ENCODE assay signal across 25 mouse cellular contexts in the genomic region with DNA sequence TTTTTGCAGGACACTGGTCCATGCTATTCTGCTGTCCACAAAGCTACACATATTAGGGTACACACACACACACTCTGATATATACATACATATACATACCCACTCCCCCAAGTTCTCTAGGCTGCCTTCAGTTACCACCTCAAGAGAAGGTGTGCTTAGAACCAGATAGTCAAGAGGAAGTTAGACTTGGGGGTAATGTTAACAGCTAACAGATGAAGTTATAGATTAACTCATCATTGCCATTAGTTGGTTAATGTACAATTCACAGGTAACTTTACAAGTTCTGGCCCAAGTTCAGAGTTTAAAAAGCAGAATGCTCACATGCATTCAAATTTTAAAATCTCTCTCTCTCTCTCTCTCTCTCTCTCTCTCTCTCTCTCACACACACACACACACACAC. TPM values are rescaled to one million over a fixed set of nuclear protein-coding genes. Genes with fewer than 3 reads are reported as not detected.
DNase-seq lines count a peak whose midpoint lies in the region; ATAC-seq and TF ChIP-seq lines count a peak whose summit lies in the region.
"Had no signal": no experiment of that assay in that cellular context is flagged by ENCODE, and none has a peak within 500 bp of the region (broad histone marks: within the 10 kb centered on the region; RNA-seq: fewer than 3 reads in every experiment).

No protein-coding gene starts in this region.

- 0 out of 2 replicates have a peak, but pooled peaks cover 7% of the 10 kb centered on the region for H3K4me1 ChIP-seq in intestine, embryonic 15.5 days (replicated peaks)
- no peaks in the 10 kb centered on the region; the same call in 1 of the 2 replicates for H3K4me1 ChIP-seq in intestine, postnatal 0 days (replicated peaks; ENCODE audit: control insufficient read depth, insufficient read depth, low read length)
- H3K4me1 ChIP-seq in kidney, embryonic 15.5 days: peaks cover 21% of the 10 kb centered on the region
- H3K4me1 ChIP-seq in liver, embryonic 16.5 days (ENCODE audit: control insufficient read depth, low read depth, low read length): no peaks in the 10 kb centered on the region; the same call in 1 of the 2 replicates
- H3K4me1 ChIP-seq: embryonic facial prominence, embryonic 13.5 days; forebrain, embryonic 12.5 days had no signal

- H3K4me2 ChIP-seq in intestine, embryonic 15.5 days (replicated peaks): no peak overlapping the region
- no peak overlapping the region for H3K4me2 ChIP-seq in intestine, postnatal 0 days (replicated peaks; ENCODE audit: low read depth)
- H3K4me2 ChIP-seq in kidney, embryonic 15.5 days: no peak overlapping the region
- H3K4me2 ChIP-seq in liver, embryonic 16.5 days (ENCODE audit: low read depth, low read length): no peak overlapping the region
- H3K4me2 ChIP-seq: embryonic facial prominence, embryonic 13.5 days; forebrain, embryonic 12.5 days; heart, embryonic 11.5 days; heart, embryonic 15.5 days had no signal

- TF ChIP-seq CTCF in intestine, postnatal 0 days (IDR thresholded peaks at IDR 0.05; ENCODE audit: low read depth): no peak

- H3K27ac ChIP-seq in intestine, embryonic 15.5 days: peak overlapping the region; percentile 36; the same call in 1 of the 2 replicates
- H3K27ac ChIP-seq in intestine, postnatal 0 days (ENCODE audit: low read depth, low read length): no peak overlapping the region
- H3K27ac ChIP-seq in kidney, embryonic 15.5 days: peak overlapping the region; percentile 84
- no peak overlapping the region for H3K27ac ChIP-seq in liver, embryonic 16.5 days (ENCODE audit: low read length)
- H3K27ac ChIP-seq: embryonic facial prominence, embryonic 13.5 days; forebrain, embryonic 12.5 days; heart, adult 2 months; heart, embryonic 15.5 days had no signal

- H3K27me3 ChIP-seq in intestine, embryonic 15.5 days (replicated peaks): no peaks in the 10 kb centered on the region
- H3K27me3 ChIP-seq in intestine, postnatal 0 days (replicated peaks; ENCODE audit: control insufficient read depth, insufficient read depth, low read length): no peaks in the 10 kb centered on the region
- no peaks in the 10 kb centered on the region for H3K27me3 ChIP-seq in kidney, embryonic 15.5 days
- no peaks in the 10 kb centered on the region for H3K27me3 ChIP-seq in liver, embryonic 16.5 days (ENCODE audit: control insufficient read depth, insufficient read depth, low read depth, low read length)
- H3K27me3 ChIP-seq: embryonic facial prominence, embryonic 13.5 days; forebrain, embryonic 12.5 days; heart, embryonic 15.5 days; Patski had no signal

- no peak overlapping the region for H3K9ac ChIP-seq in intestine, embryonic 15.5 days
- H3K9ac ChIP-seq in intestine, postnatal 0 days (ENCODE audit: low read depth, low read length): no peak overlapping the region
- no peak overlapping the region for H3K9ac ChIP-seq in kidney, embryonic 15.5 days
- H3K9ac ChIP-seq in liver, embryonic 16.5 days (ENCODE audit: low read depth, low read length): no peak overlapping the region
- H3K9ac ChIP-seq: embryonic facial prominence, embryonic 13.5 days; forebrain, embryonic 12.5 days; heart, embryonic 15.5 days had no signal

- DNase-seq in kidney, adult 18-20 months: no peak
- DNase-seq in liver: no peak
- no peak for DNase-seq in frontal cortex, postnatal 10 days (ENCODE audit: low spot score in 2 of 2)
- DNase-seq: adrenal gland, adult 2 months; adrenal gland, postnatal 25 days; B cell, adult 2 months; cerebellum, adult 18-20 months; cerebellum, adult 9-11 months; cerebellum, postnatal 36 days; gastrocnemius, postnatal 14 days; heart, adult 2 months; heart, postnatal 14 days had no signal

- no peaks in the 10 kb centered on the region for H3K9me3 ChIP-seq in intestine, embryonic 15.5 days
- no peaks in the 10 kb centered on the region for H3K9me3 ChIP-seq in intestine, postnatal 0 days (ENCODE audit: control insufficient read depth)
- no peaks in the 10 kb centered on the region for H3K9me3 ChIP-seq in kidney, embryonic 15.5 days (replicated peaks)
- no peaks in the 10 kb centered on the region for H3K9me3 ChIP-seq in liver, embryonic 16.5 days (replicated peaks; ENCODE audit: control insufficient read depth, low read length)
- H3K9me3 ChIP-seq: embryonic facial prominence, embryonic 13.5 days; forebrain, embryonic 12.5 days; G1E; heart, embryonic 15.5 days had no signal

- ATAC-seq in intestine, embryonic 15.5 days: peak; percentile 77
- ATAC-seq in intestine, postnatal 0 days: no peak; the same call in 1 of the 2 replicates
- ATAC-seq in kidney, embryonic 15.5 days (replicated peaks; ENCODE audit: low FRiP score): peak; percentile 56; the same call in 1 of the 2 replicates
- 0 out of 2 replicates have a peak, but pooled peaks have one; percentile 37 for ATAC-seq in liver, embryonic 16.5 days (ENCODE audit: low read depth)
- ATAC-seq: activated CD4-positive, CD25-positive, alpha-beta regulatory T cell, adult 4 months; CD4-positive, CD25-positive, alpha-beta regulatory T cell, adult 4 months; forebrain, embryonic 16.5 days; Patski had no signal

- H3K4me3 ChIP-seq in intestine, embryonic 15.5 days (replicated peaks): no peak overlapping the region
- H3K4me3 ChIP-seq in intestine, postnatal 0 days (ENCODE audit: low read depth, low read length): no peak overlapping the region
- H3K4me3 ChIP-seq in kidney, embryonic 15.5 days (replicated peaks): no peak overlapping the region
- no peak overlapping the region for H3K4me3 ChIP-seq in liver, embryonic 16.5 days (ENCODE audit: low read depth, low read length)
- H3K4me3 ChIP-seq: embryonic facial prominence, embryonic 13.5 days; forebrain, embryonic 12.5 days; heart, adult 2 months; heart, embryonic 15.5 days had no signal

- H3K36me3 ChIP-seq in intestine, embryonic 15.5 days: no peaks in the 10 kb centered on the region
- no peaks in the 10 kb centered on the region for H3K36me3 ChIP-seq in intestine, postnatal 0 days (ENCODE audit: control insufficient read depth, insufficient read depth)
- no peaks in the 10 kb centered on the region for H3K36me3 ChIP-seq in kidney, embryonic 15.5 days
- H3K36me3 ChIP-seq in liver, embryonic 16.5 days (ENCODE audit: control insufficient read depth, insufficient read depth): no peaks in the 10 kb centered on the region
- H3K36me3 ChIP-seq: forebrain, embryonic 12.5 days; heart, embryonic 15.5 days had no signal

RNA-seq across cellular contexts. Expression of a gene that starts 44.7 kb away (rescaled TPM):
- polyA plus RNA-seq in intestine, embryonic 15.5 days (2015; fragmentation: Nextera tagmentation; extraction: Ambion mirVana): 10.4 and 11.7 TPM in 2 replicates
- polyA plus RNA-seq in intestine, postnatal 0 days (2015; fragmentation: Nextera tagmentation; extraction: Ambion mirVana): 5.7 and 6.6 TPM in 2 replicates
- polyA plus RNA-seq in kidney, embryonic 15.5 days (2015; fragmentation: Nextera tagmentation; extraction: Ambion mirVana): 21.8 and 22.9 TPM in 2 replicates
- 1.8 and 2.3 TPM in 2 replicates for polyA plus RNA-seq in liver, embryonic 16.5 days (2015; fragmentation: Nextera tagmentation; extraction: Ambion mirVana)

Comparison
In these comparisons a context has a peak if more than half of its experiments do, and no peak if none do; other contexts are left out.
1. H3K27ac ChIP-seq: peak in intestine, embryonic 15.5 days (single experiment) and kidney, embryonic 15.5 days (single experiment); none in intestine, postnatal 0 days (single experiment) and liver, embryonic 16.5 days (single experiment).